Mouse (Mus musculus) kidney, postnatal 10 days (tissue): ENCODE results near the gene Il15ra.
A peak's percentile ranks its signal among the peaks of the same experiment; 100 is the strongest.

ENCODE experiments used
- DNase-seq: peaks from one replicate; pipeline ENCODE4 v3.0.0; 2021; ENCODE audit warnings: mixed read lengths

Gene Il15ra

DNA sequence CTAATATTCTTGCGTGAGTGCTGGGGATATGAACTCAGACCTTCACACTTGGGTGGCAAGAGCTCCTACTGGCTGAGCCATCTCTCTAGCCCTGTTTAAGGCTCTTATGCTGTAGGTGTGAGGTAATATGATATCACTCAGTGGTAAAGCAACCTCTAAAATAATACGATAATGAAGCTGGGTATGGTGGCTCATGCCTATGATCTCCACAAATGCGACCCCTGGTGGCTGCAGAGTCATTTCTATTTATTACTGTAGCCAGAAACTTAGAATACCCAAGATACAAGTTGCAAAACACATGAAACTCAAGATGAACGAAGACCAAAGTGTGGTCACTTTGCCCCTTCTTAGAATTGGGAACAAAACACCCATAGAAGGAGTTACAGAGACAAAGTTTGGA lies 5.0 kb downstream of the Il15ra start:
- DNase-seq = peak; percentile 62

DNA sequence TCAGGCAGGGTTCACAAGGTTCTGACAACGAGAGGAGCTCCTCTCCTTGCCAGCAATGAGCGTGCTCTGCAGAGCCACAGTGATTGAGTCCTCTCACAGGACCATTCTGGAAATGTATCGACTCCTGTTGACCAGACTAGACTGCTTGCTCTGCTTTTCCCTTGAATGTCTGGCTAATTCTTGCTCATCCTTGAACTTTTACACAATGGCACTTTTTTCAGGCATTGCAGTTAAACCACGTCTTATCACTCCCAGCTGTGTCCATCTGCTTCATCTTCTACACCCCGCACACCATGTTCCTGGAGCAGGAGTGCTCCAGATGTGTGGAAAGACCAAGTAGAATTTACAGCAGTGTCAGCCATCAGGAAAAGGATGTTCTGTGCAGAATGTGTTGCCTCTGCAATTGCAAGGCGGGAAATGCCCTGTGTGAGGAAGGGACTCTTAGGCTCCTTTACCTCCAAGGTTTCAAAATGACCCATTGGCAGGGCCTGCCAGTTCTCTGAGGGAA lies 7.4 kb downstream of the Il15ra start:
- no peak for DNase-seq

DNA sequence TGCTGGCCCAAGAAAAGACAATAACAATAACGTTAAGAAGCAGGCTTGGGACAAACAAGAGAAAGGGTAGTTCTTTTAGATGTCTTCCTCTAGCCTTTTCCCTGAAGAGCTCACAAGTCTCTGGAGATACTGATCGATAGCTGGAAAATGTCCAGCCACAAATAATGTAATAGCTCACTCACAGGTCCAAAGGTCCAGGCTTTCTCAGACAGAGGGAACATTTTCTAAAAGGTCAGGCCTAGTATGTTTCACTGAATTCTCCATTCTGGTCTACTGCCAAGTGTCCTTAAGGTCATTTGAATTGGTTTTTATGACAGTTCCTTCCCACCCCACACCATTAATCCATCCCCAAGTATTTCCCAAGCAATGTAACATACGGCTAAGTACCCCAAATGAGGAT lies 7.9 kb downstream of the Il15ra start:
- DNase-seq = no peak

DNA sequence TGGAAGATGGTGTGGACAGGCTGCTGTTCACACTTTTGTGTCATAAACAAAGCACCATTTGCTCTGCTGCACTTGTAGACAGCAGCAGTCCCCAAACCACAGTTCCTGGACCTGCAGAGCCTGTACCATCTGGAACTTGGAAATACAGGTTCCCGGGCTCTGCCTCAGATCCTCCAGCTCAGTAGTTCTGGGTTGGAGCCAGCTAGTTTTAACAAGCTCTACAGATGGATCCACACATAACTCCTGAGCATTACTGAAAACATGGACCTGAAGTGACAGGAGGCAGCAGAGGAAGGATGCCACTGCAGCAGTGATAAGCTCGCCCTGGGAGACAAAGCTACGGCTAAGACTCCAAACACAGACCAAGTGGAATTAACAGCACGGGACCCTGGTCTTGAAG lies 9.4 kb downstream of the Il15ra start:
- no peak for DNase-seq

DNA sequence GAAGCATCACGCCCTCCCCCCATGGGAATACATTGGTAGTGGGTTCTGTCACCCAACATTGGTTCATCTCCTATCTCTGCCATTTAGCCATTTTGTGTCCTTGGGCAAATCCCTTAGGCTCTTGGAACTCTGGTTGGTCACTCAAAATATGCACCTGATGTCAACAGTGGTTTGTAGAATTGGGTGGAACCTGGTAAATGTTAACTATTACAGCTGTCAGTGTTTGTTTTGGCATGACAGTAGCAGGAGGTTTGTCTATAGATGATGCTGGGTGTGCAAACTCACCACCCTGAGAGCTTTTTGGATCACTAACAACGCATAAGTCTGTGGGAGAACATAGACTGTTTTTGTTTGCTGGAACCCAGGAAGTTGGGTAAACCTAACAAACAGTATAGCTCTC lies 13.5 kb downstream of the Il15ra start:
- no peak for DNase-seq

DNA sequence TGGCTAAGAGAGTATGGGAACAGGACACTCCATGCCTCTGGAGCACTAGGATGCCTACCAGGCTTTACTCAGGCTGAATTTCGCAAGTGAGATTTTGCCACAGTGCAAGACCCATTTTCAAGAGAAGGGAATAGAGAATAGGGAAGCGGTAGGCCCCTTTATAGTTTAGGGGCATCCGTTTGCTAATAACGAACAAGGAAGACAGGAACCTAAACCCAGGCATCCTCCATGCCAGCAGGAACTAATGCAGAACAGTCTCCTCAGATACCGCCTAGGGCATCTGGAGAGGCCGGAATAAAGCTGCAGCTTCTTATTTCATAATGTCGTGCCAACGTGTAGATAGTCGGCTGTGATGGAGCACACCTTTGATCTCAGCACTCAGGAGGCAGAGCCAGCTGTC lies 17.5 kb downstream of the Il15ra start:
- DNase-seq = no peak

DNA sequence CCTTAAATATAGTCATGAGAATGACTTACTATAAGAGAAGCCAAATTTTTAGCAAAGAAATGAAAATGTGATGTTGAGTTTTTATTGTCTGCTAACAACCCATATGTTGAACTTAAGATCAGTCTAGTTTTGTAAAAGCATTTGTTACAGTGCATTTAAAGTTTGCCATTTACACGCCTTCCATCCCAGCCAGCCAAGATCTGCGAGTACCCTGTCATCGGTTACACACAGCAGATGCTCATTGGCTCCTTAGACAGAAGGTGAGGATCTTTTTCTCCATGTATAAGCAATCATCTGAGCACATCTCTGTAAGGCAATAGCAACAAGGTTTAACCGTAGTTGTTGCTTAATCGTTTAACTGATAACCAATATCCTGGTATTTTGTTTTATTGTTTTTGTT lies 22.5 kb downstream of the Il15ra start:
- no peak for DNase-seq

DNA sequence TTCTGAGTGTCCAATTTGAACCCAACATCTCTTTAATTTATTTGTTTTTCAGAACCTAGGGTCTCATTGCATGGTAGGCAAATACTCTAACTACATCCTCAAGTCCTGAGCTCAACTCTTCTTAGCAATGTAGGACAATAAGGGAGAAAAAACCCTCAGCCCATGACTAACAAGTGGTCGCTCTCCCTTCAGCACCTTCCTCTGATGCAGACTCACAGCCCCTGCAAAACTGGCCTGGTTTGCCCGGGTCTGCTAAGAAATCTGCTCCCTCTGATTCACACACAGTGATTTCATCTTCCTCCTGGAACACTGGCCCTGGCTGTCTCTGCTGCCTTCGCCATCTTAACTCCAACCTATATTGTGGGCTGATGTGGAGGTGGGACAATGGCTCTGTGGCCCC lies 24.0 kb downstream of the Il15ra start:
- no peak for DNase-seq

DNA sequence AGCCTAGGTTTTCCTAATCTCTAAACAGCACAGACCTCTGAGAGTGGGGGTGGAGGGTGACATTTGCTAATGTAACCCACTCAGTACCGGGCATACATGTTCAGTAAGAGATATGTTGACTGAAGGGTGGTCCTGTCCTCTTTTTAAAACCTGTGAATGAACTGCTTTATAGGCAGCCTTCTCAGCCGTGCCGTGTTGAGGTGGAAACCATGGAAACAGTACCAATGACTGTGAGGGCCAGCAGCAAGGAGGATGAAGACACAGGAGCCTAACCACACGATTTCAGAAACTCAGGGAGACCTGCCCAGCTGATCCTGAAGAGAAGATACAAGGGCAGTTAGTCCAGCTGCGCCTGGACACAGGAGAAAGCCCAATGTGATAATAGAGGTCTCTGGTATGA lies 27.9 kb downstream of the Il15ra start:
- no peak for DNase-seq

DNA sequence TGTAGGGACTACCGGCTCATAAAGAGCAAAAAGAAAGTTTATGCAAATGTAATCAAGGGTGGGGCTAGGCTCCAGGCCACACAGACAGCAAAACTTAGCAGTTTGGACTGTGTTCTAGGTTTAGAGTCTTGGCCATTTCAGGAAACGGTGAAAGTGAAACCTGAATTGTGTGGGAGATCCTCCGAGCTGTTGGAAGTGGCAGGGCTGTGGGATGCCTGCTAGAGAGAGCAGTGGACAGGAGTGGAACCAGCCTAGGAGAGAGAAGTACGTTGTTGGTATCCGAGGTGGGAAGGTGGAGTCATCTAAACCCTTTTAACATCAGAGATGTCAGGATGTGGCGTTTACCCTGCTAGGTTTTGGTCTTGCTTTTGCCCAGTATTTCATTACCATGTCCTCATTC lies 30.8 kb downstream of the Il15ra start:
- DNase-seq = no peak

DNA sequence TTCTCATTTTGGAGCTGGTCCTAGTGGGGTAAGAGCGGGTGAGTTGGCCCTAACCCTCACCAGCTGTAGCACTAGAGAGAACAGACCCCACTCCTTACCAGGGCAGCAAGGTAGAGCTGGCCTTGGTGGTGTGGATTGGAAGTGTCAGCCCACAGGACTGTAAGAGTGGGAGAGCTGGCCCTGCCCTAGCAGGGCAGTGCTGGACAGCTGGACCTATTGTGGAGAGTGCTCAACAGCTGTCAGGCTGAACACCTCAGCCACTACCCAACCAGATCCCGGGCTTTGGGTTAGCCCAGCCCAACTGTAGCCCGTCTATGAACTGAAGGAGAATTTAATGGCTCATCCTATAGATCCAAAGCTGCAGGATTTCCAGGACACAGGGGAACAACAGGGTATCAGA lies 33.7 kb downstream of the Il15ra start:
- no peak for DNase-seq

DNA sequence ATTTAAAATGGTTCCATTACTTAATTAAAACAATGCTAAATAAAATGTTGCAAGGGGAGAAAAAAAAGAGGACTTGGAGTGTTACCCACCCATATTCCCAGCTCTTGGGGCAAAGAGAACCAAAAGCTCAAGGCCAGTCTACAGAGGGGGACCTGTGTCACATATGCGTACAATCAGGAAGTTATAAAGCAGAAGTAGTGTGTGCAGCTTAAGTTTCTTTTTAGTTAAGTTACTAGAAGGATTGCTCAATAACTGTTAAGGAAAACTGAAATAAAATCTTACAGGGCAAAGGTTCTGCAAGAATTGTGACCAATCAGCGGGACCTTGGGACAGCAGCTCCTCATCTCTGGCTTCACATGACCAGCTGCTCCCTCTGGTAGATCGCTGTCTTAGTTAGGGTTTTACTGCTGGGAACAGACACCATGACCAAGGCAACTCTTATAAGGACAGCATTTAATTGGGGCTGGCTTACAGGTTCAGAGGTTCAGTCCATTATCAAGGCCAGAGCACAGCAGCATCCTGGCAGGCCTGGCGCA lies 34.5 kb downstream of the Il15ra start:
- no peak for DNase-seq

DNA sequence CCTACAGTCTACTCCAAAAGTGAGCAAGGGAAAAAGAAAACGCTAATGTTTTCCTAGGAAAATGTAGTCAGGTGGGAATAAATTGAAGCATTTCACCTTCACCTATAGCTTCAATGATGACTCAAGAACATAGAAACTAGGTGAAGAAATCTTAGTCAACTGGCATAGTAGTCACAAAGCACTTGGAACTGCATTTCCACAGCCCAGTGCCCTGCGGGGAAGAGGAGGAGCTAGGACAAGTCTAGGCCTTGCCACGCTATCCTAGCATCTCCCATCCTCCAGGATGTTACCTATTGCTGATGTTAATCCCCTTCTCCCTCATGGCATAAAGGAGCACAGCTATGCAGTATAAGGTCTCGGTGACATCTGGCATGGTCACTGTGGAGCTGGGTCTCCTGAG lies 57.5 kb downstream of the Il15ra start:
- no peak for DNase-seq

DNA sequence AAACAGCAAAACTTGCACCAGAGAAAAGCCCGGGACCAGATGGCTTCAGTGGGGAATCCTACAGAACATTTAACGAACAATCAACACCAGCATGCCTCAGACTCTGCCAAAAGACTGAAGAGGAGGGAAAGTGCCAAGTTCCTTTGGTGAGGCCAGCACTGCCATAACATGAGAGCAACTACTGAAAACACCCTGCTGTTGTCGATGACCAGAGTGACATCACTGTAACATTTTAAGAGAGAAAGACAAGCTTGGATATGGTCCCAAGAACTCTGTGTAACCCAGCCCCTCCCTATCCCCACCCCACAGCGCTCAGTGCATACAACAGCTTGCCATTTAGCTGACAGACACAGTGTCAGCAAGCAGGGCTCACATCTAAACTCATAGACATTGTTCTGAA lies 60.6 kb downstream of the Il15ra start:
- no peak for DNase-seq

DNA sequence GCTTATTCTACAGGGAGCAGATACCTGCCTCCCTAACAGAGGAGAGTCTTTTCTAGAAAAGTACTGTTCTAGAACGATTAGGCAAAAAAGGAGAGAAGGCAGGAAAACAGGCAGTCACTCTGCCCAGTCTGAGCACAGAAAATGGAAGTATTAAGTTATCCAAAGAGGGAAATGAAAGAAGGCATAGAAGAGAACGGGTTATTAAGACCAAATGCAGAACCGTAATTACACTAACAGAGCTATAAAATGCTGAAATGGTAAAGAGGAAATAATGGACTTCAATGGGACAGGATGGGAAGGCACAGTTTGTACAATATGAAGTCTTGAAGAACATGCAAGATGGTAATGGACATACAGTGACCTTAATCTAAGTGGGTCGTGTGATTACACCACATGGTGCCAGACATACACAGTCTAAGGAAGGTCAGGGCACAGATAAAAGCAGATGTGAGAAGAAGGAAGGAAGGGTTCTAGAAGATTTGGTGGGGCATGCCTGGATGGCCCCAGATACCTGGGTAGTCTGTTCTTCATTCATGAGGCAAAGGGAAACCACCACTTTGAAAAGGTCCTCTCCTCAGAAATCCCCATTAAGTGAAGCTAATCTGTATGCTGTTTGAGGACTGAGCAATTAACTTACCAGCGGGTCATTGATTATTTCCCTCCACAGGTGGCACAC lies 61.5 kb downstream of the Il15ra start:
- no peak for DNase-seq

DNA sequence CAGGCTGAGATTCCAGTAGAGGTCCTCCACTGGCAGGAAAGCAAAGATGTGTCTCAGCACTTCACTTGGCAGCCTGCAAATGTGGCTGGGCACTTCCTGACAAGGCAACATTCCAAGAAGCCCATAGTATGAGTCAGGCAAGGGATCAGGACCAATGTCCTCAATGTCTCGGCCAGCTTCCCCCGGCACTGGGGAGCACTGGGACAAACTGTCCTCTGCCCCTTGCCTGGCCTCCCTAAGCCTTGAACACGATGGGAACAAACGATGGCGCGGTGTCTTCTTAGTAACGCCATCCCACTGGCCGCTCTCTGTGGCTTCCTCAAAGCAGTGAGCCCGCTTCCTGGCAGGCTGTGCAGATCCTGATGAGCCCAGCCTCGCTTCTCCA lies 62.1 kb downstream of the Il15ra start:
- DNase-seq = no peak

DNA sequence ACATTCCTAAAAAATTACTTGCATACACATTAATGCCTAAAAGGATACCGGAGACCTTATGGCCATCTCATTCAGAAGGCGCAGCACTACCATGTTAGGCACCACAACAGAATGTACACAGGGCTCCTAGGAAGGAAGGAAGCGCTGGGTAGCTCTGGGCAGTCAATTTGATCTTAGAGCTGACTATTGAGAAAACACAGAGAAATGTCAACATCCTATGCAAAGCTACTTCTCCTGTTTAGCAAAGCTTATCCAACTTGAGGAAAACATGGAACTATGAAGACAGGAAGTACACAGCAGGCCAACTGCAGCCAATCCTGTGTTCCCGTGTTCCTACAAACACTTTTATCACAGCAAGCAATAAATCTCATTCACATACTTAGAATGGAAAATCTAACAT lies 66.6 kb downstream of the Il15ra start:
- no peak for DNase-seq

DNA sequence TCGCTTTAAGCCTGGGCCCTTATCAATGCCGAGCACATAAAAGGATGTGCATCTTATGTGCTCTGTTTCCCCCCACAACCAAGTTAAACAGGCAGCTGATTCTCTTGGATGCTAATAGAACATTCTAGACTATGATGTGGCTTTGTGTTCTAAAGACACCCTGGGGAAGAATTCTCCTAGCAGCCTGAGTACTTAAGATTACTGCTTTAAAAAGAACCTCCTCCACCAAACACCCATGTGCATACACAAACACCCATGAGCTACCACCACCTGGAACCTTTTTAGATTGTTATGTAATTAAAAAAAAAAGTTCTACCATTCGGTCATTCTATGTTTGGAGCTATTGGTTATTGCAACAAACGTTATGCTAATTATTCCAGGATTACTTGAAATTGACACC lies 67.3 kb downstream of the Il15ra start:
- DNase-seq = no peak

DNA sequence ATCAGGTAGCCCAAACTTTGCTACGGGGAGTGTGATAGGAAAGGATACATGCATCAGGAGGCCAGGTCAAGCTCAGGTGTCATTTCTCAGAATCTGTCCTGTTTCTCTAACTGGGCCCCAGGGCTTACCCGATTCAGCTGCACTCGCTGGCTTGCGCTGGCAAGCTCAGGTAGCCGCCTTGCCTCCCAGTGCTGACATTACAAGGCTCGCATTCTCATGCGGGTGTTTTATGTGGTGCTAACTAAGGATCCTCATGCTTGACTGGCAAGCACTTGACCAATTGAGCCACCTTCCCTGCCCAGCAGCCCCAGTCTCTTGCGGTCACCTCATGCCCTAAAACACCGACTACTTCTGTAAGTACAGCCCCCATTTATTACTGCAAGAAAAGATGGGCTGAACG lies 69.3 kb downstream of the Il15ra start:
- no peak for DNase-seq

DNA sequence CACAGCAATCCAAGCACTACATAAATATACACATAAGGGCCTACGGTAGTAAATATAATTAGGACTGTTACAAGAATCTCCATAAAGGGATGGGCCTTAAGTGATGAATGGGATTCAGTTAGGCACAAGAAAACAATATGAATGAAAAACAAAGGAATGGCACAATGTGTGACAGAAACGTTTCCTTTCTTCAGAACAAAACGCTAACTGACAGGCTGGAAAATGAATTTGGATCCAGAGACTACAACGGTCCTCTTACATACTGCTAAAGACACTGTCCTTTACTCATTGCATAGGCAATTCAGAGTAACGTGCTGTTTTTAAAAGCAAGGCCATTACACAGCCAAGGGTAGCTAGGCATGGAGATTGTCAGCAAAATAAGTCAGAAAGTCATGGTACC lies 70.0 kb downstream of the Il15ra start:
- DNase-seq = no peak

DNA sequence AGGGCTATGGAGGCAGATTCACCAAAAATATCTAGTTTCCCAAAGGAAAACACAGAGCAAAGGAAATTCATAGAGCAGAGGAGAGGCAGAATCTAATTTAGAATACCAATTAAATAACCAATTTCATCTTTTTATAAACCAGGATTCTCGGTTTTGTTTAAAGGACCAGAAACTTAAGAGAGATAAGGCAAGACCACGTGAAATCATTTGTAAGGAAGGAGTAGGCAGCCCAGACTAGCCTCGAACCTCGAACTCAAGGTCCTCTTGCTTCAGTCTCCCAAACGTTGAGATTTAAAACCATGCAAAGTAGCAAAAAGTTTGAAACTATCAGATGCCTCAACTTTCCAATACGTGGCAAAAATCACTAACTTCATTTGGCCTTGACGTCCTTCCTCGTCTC lies 71.3 kb downstream of the Il15ra start:
- no peak for DNase-seq

DNA sequence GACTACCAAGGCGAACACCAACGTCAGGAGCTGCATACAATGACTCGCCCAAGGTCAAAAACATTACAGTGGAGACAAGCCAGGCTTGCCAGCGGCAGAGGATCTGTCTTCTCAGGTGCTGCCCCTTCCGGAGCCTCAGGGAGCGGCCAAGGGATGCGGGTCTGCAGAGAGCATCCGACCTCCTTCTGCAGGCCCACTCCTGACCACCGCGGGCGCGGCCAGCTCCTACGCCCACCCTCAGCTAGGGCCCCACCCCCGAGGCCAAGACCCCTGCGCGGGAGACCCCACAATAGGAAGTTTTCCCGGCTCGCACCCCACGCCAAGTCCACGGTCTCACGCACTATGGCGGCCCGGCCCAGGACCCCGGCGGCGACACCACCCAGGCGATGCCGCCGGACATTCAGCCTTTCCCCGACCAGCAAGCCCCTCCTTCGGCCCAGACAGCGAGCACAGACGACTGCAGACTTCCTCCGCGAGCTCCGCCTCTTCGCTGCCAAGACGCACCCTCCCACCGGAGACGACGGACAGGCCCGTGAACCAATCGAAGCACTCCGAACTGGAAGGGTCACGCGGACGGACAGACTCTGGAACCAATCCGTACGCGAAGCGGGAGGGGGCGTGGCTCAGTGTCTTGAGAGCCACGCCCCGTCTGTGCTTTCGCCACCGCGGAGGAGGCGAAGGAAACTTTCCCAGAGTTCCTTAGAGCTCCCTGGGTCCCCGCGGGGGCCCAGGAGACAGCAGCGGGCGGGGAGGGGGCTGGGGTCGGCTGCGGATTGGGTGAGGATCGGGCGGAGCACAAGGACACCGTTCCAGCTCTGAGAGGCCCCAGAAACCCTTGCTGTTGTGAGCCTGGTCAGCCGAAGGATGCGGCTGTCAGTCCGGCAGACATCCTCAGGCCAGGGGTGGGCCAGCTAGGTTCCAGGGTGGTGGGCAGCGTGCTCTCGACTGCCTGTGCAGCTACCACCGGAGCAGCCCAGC lies 72.3 kb downstream of the Il15ra start, which contains the start of the genes Fbh1 and Ankrd16:
TSS of gene Fbh1 (minus strand) at position 492 of the 978 bp plus-strand sequence.
TSS of gene Ankrd16 (plus strand) at position 786 of the 978 bp plus-strand sequence.
- DNase-seq = peak; percentile 100

DNA sequence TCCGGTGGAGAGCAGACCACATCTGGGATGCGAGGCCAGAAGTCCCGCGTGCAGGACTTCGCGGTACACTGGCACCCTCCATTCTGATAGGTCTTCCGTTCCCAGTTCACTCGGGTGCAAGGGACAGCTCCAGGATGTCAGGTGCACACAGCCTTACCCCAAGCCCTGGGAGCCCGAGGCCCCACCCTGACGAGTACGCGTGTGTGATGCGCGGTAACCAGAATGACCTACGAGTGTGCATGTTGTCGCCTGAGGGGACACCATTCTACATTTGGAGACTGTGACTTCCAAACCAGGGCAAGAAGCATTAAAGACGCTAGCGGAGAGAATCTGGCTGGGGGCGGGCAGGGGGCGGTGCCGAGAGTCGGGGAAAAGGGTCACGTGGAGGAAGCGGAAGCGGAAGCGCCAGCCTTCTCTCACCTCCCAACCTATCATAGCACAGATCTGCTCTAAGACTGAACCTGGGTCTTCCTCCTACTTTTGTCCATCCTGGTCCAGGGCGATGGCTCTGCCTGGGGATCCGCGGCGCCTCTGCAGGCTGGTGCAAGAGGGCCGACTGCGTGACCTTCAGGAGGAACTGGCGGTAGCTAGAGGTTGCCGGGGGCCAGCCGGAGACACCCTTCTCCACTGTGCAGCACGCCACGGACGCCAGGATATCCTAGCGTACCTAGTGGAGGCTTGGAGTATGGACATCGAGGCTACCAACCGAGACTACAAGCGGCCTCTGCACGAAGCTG lies 73.2 kb downstream of the Il15ra start:
- peak; percentile 93 for DNase-seq
